Mouse (Mus musculus): ENCODE data around the gene Dpf1. TPM values are rescaled to one million over a fixed set of nuclear protein-coding genes. Genes with fewer than 3 reads are reported as not detected.

The Dpf1 gene
- polyA plus RNA-seq, 2 experiments from 2014 or later = not detected

GRCm38 (mm10) chr7:29313051-29313450 lies 9.3 kb downstream of the Dpf1 start:
- no peak for ATAC-seq

GRCm38 (mm10) chr7:29313572-29314261 lies 10.0 kb downstream of the Dpf1 start:
- ATAC-seq = no peak

- ATAC-seq = no peak
These were observed 11.3 kb downstream of the Dpf1 start for GRCm38 (mm10) chr7:29314844-29315628.

- ATAC-seq = no peak
These were observed 12.5 kb downstream of the Dpf1 start for GRCm38 (mm10) chr7:29316137-29316734.

- no peak for ATAC-seq
These were observed 13.2 kb downstream of the Dpf1 start for GRCm38 (mm10) chr7:29316976-29317375.

- no peak for ATAC-seq
These were observed 13.8 kb downstream of the Dpf1 start for GRCm38 (mm10) chr7:29317558-29317957.

- no peak for ATAC-seq
These were observed 14.6 kb downstream of the Dpf1 start for GRCm38 (mm10) chr7:29318115-29318911.

- no peak for ATAC-seq
These were observed 15.9 kb downstream of the Dpf1 start for GRCm38 (mm10) chr7:29319337-29320307.

GRCm38 (mm10) chr7:29327087-29327486 lies 23.3 kb downstream of the Dpf1 start:
- ATAC-seq = no peak

- ATAC-seq = no peak
These were observed 25.2 kb downstream of the Dpf1 start for GRCm38 (mm10) chr7:29328984-29329383.

GRCm38 (mm10) chr7:29334156-29334555 lies 30.4 kb downstream of the Dpf1 start:
- no peak for ATAC-seq

- no peak for ATAC-seq
These were observed 31.5 kb downstream of the Dpf1 start for GRCm38 (mm10) chr7:29335276-29335675.

GRCm38 (mm10) chr7:29335841-29336671 lies 32.3 kb downstream of the Dpf1 start:
- ATAC-seq = no peak

- ATAC-seq = no peak
These were observed 33.1 kb downstream of the Dpf1 start for GRCm38 (mm10) chr7:29336795-29337319.

- no peak for ATAC-seq
These were observed 34.0 kb downstream of the Dpf1 start for GRCm38 (mm10) chr7:29337766-29338165.

GRCm38 (mm10) chr7:29338351-29338919 lies 34.7 kb downstream of the Dpf1 start:
- no peak for ATAC-seq

- ATAC-seq = no peak
These were observed 35.4 kb downstream of the Dpf1 start for GRCm38 (mm10) chr7:29338984-29339679.

GRCm38 (mm10) chr7:29340247-29340646 lies 36.5 kb downstream of the Dpf1 start:
- ATAC-seq = no peak

GRCm38 (mm10) chr7:29340838-29341237 lies 37.1 kb downstream of the Dpf1 start:
- ATAC-seq = no peak

All from CD4-positive, CD25-positive, alpha-beta regulatory T cell, adult 4 months (primary cell).